Mouse (Mus musculus): ENCODE measurements at regions not wholly inside any gene's neighbourhood (a gene's known extent, or its start where the extent isn't known, plus 50 kb on each side); places are given as distances from the start of the nearest gene placed in this dataset.

DNA sequence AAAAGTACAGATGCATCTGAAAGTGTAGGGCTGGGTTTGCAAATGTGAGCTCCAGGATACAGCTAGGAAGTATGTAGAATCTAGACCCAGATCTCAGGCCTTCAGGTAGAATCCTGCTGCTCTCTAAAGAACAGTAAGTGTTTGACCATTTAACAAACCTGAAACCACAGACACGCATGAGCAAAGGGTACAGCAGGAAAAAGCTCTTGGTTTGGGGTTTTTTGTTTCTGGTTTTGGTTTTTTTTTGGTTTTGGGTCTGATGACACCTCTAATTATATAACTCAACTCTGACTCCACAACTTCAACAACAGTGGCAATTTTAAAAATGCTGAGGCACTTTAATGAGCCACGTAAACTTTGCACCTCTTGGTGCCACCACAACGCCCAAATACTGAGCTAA lies 165.3 kb upstream of the Smim15 start:
- DNase-seq (ENCODE audit: low spot score): no peak

DNA sequence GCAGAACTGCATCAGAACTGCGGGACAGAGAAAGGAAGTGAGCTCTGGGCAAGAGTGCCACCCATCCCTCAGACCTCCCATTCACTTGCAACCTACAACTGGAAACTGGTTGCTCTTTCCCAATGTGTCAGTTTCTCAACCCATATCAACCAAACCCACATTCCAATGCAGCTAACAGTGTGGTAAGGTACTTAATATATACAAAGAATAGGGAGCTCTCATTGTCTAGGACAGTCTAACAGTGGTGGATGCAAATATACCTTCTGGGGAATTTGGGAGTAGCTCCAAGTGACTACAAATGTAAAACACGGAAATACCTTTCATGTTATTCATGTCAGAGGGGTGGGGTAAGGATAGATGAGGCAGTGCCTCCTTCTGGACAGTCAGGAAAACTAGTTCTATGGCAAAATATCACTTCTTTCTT lies 171.0 kb upstream of the Smim15 start:
- DNase-seq (ENCODE audit: low spot score): no peak

DNA sequence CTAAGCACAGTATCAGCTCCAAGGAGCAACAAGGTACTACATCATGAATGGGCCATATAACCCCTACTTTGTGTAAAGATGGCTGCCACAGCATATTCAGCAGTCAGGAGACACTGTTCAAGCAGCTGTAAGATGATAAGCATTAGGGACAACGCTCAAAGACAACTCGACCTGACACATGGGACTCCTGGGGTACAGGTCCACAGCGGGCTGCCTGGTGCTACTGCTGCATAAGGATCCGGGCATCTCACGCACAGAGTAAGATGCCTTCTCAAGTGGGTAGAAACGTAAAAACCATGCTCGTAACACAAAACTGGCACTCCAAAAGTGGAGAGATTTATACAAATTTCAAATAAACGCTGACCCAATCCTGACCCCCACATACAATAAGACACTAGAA lies 171.7 kb upstream of the Smim15 start:
- DNase-seq (ENCODE audit: low spot score): no peak

DNA sequence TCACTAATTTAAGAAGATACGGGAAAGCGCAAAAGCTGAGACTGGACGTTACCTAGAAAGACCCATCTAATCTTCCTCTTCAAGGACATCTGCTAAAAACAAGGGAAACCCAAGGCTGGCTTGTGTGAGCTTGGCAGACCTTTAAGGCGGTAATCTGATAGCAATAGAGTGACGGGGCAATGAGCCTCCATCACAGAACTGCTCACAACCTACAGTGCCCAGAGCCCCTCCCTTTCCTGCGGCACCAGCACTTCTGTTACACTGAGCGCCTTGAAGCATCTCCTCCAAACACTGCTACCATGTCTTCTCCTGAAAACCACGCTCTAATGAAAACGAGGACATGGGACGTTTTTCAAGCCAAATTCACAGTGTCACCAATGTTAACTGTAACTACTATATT lies 172.1 kb upstream of the Smim15 start:
- no peak for DNase-seq (ENCODE audit: low spot score)

DNA sequence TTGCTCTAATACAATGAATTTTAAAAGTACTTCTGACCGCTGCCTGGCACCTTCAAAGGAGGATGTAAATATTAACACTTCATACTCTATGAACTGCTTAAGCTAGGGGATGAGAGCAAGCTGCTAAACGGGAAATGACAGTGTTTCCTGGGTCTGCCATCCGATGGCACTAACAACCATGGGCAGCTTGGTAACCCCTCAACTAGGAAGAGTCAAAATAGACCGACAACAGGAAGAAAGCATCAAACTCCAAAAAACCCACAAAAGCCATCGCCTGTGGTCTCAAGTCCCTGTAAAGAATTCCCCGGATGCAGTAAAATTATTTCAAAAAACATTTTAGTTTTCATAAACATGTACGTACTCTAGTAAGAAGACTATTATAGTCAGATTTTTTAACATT lies 175.3 kb upstream of the Smim15 start:
- no peak for DNase-seq (ENCODE audit: low spot score)

DNA sequence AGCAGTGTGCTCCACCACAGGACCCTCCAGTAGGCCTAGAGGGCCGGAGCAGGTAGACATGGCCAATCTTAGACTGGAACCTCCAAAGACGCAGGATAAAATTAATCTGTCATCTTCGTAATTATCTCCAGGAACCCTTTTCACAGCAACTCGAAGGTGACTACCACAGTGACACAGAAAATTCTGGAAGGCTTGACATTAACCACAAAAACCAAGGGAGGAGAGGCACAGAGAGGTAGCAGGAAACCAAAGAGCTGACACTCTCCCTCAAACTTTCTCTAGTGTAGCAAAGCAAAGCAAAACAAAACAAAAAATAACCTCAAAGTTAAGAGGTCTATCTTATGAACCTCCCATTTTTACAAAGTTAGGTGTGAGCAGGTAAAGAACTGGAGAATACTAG lies 177.4 kb upstream of the Smim15 start:
- DNase-seq (ENCODE audit: low spot score): no peak

DNA sequence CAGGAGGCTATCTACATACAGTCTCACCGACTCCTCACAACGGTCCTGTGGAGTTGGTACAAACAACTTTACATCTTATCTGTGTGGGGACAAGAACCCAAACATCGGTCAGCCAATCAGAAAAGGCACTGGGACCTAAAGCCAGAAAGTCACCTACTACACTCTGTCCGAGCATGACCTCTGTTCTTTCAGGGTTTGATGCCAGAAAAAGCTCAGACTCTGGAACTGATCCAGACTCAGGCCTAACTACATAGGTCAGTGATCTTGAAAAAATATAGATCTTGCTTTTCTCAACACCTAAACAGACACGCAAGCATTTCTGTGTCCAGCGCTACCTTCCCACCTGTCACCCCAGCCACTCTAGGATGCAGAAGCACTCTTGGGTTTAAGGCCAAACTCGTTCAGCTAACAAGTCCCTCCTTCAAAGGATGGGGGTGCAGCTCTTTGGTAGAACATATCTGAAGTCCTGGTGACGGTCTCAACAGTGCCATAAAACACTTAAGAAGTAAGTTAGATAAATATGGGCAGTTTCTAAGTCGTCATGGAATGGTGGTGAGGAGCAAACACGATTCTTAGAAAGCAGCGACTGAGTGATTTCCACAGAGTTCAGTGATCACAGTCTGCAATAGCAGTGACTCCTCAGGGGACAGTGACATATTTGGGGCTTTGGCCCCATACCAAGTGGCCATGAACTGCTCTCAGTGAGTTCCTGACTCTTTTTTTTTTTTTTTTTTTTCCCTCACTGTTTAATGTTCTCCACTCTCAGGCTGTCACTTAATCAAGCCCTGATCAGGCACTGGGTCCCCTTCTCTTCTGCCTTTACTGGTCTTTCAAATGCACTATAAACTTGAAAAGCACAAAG lies 181.2 kb upstream of the Smim15 start:
- DNase-seq (ENCODE audit: low spot score): no peak

DNA sequence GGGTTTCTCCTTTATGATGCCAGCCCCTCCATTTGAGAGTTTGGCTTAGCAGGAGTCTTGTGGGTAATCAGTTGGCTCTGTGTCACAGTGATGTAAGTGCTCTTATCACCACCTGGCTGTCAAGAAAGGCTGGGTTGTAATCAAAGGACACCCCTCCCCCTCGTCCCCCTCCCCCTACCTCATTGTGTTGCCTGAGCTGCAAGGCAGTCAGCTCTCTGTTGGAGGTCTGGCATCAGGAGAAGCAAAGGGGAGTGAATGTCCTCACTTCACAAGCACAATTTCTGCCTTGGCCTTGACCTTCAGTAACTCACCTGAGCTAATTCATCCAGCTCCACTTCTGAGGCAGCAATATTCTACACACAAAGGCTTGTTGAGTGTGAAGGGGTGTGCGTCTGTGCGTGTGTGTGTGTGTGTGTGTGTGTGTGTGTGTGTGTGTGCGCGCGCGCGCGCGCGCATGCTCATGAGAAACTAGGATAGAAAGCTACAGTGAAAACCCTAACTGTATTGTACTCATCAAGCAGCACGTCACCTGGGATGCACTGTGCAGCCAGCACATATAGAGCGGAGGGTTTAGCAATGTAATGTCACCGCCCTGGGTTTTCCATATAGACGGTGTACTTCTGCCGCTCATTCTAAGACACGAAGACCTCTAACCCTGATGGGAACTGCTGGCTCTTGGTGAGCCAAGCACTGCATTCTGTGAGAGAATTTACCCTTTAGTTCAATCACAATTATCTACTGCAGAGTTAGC lies 182.7 kb upstream of the Smim15 start:
- no peak for DNase-seq (ENCODE audit: low spot score)

DNA sequence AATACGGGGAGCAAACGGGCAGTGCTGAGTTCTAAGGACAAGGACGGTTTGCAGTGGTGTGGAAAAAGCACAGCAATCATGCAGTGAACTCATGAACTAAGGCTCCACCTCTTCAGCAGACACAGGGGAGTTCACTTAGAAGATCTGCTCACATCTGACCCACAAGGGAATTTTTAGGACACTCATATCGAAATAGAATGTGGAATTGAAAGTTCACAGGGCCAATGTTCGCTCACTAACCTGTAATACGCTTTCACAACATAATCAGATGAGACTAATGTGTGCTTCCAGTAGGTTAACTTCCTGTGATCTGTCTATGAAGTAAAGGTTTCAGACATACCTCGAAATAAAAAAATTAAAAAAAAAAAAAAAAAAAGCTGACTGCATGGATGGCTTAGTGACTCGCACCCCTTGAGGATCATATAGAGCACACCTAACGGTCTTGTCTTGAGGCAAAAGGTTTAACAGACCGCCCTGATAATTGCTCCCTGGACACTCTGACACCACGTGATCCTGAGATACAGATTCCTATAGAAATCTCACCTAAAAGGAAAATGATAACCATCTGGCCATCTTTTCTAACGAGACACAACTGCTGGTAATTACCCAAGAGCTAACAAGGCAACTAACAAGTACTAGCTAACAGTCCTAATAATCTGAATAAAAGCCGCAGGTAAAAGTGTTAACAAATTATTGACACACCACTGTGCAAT lies 187.0 kb upstream of the Smim15 start:
- no peak for DNase-seq (ENCODE audit: low spot score)

DNA sequence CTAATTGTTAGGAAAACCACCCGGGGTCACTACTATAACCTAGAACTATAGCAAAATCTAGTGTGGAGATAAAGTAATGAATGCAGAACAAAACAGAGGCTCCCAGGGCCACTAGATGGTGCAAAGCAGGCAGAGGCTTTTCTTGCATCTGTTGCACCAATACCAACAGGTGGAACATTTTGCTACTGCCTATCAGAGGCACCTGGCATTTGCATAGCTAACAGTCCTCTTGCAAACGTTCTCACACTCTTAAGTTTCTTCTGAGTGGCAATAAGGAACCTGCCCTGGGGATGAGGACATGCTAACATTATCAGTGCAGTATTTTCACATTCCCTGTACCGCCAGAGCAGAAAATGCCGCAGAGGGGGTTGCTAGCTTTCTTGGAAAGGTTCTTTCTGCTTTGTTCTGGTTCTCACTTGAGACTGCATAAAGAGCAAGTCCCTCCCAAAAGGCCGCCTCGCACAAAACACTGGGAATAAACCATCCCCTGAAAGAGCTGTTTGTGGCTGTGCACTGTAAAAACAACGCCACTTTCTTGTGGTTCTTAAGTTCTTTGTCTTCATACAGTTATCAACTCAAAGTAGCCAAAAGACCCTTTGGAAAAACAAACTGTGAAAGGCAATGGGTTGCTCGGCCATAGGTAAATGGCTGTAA lies 193.2 kb upstream of the Smim15 start:
- no peak for DNase-seq (ENCODE audit: low spot score)

DNA sequence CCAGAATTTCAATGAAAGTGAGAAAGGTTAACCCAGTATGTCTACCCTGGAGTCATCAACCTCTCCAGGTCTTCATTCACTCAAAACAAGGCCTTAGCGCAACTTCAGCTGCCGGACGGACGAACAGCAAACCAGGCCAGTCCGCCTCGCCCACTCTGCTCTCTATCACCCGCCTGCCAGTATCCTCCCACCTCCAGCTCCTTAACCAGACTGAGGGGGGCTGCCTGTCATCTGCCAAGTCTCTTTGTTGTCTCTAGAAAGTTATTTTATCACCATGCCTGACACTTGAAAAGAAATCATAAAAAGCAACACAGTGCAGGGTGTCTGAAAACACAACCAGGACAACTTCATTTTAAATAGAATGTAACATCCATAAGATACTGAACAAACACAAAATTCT lies 195.4 kb upstream of the Smim15 start:
- DNase-seq (ENCODE audit: low spot score): no peak

DNA sequence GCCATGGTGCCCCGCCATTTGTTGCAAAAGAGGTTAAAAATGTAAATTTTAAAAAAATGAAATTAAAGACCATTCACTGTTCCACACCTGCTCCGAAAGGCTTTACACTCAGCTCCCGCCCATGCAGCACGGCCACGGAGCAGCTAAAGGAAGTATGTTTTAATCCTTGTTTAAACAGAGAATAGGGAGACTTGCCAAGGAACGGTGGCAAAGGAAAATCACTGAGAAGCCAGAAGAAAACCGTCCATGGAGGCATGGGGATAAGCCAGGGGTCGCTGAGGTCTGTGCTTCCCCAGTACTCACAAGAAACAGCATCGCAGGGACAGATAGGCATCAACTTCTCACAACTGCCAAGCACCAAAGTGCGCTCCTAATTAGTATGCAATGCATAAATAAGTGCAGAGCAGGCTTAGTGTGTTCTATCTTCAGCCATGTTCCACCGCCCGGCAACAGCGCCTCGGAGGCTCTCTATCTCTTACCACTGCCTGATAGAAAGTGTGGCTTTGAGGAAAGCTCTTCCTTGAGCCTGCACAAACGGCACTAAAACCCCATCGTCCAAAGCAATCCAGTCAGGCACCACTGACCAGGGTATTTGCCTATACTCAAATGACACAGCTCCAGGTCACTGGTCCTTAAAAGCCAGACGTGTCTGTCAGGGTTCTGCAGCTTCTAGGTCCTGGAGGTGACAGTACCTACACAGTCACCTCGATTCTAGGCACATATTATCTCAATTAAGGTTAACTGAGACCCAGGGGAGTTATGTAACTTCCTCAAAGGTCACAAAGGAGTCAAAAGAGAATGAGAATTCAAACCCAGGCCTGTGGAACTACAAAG lies 196.8 kb upstream of the Smim15 start:
- no peak for DNase-seq (ENCODE audit: low spot score)

DNA sequence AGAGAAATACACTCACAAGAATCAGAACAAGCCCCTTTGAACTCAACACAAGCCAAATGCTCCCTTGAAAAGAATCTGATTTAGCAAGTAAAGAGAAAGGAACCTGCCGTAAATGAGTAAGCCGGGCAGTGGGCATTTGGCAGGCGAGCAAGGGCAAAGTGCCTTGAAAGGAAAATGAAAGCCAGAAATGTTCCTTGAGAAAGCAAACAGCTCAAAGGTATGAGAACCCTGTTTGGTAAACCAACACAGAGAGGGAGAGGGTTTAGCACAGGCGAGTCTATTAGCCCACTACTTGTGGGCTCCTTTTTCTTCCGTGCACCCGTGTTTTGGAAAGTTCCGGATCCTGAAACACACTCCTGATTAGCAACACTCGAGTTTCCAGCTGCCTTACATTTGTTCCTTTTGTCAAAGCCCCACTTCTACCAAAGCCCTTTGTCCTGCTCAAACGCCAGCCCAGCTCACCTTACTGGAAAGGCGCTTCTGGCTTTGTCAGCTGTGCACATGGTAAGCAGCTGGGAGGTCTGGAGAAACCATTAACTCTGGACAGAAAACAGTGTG lies 197.5 kb upstream of the Smim15 start:
- no peak for DNase-seq (ENCODE audit: low spot score)

DNA sequence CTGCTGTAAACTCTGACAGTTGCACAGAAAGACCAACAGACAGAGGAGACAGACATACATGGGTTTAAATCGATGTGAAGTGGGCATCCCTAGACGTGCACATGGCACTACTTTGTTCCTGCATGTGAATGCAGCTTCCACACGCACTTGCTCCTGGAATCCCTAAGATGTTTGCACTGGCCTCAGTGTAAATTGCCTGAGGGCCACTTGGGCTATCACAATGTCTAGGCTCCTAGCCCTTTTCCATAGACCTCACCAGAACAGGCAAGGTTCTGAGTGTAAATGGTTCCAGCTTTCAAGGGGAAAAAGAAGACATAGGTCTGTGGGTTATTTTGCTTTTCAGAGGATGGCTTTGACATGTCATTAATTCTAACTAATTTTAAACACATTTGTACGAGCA lies 198.4 kb upstream of the Smim15 start:
- no peak for DNase-seq (ENCODE audit: low spot score)

DNA sequence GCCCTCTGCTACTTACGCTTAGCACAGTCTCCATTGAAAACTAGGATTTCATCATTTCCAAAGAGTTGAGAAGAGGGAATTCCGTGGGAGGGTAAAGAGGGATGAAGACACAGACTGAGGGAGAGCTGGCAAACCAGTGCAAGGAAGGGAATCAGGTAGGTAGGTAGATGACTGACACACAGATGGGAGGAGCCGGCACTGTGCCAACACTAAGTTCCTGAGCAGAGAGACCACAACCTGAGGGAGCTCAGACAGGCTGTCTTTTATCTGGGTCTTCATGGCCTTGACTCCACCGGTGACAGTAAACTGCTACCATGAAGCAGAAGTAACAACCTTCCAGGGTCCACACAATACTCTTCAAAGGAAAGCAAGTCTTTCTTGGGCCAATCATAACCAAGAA lies 200.2 kb upstream of the Smim15 start:
- DNase-seq (ENCODE audit: low spot score): no peak

DNA sequence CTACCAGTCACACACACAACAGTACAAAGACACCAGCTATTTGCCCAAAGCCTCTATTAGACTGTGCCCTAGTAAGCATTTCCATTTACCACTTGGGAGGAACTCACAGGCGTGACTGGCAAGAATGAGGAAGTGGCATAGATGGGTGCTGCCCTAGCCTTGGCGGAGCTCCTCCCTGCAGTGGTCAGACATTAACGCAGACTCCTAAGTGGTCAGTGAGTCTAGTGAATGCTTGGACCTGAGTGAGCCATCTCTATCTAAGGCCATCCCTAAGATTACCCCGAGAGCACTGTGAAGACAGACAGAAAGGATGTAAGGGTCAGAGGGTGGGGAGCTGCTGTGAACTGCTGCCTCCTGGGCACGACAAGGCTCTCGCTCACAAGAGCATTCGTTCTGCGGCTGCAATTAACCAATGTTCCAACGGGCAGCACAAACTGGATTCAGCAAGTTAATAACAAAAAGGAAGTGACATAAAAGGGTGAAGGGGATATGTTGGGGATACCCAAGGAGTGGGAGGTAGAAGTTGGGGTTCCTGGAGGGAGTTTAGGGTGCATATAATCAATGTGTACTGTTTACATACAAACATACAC lies 206.0 kb upstream of the Smim15 start:
- DNase-seq (ENCODE audit: low spot score): no peak

DNA sequence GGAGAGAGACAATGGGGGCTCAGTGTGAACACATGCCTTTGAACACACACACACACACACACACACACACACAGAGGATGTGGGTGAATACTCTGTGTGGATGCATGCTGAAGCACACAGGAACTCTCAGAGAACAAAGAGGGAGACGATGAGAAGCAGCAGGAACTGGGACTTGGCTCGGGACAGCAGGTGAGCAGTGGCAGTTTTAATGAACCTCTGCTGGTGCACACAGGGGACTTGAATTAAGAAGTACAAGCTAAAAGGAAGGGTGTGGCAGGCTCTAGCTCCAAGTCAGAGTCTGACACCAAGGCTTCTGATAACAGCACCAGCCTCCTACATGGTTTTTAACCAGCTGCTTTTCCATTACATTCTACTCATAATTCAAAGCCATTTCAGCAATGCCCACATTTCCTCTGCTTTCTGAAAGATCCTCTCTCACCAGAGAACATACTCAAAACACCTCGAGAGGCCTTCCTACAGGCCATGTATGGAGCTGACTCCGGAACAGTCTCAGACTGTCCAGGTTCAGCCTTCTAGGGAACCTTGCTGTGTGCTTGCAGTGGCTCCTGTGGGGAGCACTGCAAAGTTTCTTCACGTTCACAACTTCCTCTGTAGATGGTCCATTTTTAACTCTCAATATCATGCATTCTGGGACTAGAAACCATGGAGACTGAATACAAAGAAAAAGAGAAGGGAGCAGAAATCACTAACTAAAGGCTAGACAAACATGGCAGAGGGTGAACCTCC lies 206.9 kb upstream of the Smim15 start:
- DNase-seq (ENCODE audit: low spot score): no peak

DNA sequence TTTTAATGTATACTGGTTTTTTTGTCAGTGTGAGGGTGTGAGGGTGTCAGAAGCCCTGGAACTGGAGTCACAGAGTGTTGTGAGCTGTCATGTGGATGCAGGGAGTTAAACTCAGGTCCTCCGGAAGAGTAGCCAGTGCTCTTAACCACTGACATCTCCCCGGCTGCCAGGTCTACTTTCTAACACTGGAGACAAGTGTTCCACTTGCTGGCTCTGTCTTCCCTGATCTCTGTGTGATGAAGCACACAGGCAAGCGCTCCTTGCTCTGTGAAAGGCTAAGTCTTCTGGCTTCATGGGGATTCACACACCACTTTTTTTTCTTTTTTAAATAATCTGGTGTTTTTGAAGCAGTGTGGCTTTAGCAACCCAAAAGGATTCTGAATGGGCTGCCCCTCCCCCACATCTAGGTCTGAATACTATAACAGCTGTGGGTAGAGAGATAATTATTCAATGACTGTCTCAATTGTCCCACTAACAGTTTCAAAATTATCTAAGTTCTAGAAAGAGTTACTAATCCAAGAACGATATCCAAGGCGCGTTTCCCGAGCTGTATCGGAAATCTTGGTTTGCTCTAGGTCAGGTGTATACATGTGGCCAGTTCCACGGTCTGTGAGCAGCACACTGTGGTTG lies 208.4 kb upstream of the Smim15 start:
- no peak for DNase-seq (ENCODE audit: low spot score)

DNA sequence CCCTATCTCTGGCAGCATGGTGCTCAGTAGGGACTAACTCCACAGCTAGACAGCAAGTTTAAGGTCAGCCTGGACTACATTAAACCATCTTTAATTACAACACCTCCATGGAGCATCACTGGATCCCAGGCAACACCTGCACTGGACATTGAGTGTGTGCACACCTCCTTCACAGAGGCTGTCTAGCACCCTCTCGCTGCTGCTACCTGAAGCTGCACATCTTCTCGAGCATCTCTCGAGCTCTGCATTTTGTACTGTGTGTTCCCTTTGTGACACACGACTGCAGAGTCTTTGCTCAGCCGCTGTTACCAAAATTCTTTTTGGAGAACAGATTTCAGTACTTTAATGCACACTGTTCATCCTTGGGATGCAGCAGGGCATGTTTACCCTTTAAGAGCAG lies 212.2 kb upstream of the Smim15 start:
- no peak for DNase-seq (ENCODE audit: low spot score)
